Mouse (Mus musculus): Measurements from ENCODE around the gene Dkk3. TPM values are rescaled to one million over a fixed set of nuclear protein-coding genes. Genes with fewer than 3 reads are reported as not detected.
"Not testable (repeated sequence)": the region's sequence is repeated elsewhere in the genome, so short reads cannot be mapped to it uniquely, and the experiment has no call there.

Dkk3 gene
- polyA plus RNA-seq, 1 experiment from 2014 or later = 74.7 TPM

DNA sequence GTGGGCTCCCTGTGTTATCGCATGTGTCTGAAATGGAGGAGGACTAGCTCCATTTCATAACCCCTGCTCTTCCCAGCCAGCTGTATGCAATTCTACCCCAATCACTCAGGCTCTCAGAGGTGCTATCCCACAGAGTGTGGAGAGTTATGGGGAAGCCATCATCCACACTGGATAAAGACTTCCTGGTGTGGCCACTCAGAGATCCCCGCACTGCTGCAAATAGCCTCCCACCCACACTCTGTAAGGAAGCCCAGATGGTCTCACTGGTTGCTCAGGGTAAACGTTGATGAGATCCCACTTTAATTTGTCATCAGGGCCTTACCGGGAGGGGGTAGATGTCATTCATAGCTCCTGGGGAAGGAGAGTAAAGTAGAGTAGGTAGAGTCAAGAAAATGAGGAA lies 6.7 kb upstream of the Dkk3 start:
- no peak for ATAC-seq (ENCODE audit: extremely low read depth, insufficient number of reproducible peaks, low FRiP score, low TSS enrichment)
- H3K27me3 ChIP-seq (replicated peaks) = no peaks in the 10 kb centered on the region
- 53% methylated on average over 4 of the region's 4 CpGs for WGBS

DNA sequence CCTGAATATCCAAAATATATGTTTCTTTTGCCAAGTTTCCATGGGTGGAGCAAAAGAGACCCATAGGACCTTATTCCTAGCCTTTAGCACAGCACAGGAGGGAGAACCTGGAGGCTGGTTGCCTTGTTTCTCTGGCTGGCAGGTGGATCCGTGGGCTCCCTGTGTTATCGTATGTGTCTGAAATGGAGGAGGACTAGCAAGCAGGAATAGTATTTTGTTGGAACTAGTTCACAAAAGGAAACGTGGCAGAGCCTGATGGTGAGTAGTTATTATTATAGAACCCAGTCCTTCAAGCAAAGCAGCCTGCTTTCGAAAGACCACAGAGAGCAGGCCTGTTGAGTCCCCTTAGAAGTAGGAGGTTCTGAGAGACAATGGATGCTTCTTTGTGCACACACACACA lies 6.2 kb upstream of the Dkk3 start:
- not testable (repeated sequence) for H3K27me3 ChIP-seq (replicated peaks); H3K4me2 ChIP-seq; H3K27ac ChIP-seq (replicated peaks); H3K9me3 ChIP-seq; H3K4me3 ChIP-seq; ATAC-seq (ENCODE audit: extremely low read depth, insufficient number of reproducible peaks, low FRiP score, low TSS enrichment); H3K36me3 ChIP-seq; H3K9ac ChIP-seq
- WGBS = 78% methylated on average over 4 of the region's 4 CpGs
- H3K4me1 ChIP-seq = peaks cover 17% of the 10 kb centered on the region

More for the DNA sequence above, 6.7 kb upstream of the Dkk3 start:
- no peak overlapping the region for H3K4me2 ChIP-seq
- H3K4me3 ChIP-seq = no peak overlapping the region
- no peak overlapping the region for H3K9ac ChIP-seq
- H3K9me3 ChIP-seq = no peaks in the 10 kb centered on the region
- H3K4me1 ChIP-seq = peaks cover 22% of the 10 kb centered on the region
- no peaks in the 10 kb centered on the region for H3K36me3 ChIP-seq
- H3K27ac ChIP-seq (replicated peaks) = no peak overlapping the region

DNA sequence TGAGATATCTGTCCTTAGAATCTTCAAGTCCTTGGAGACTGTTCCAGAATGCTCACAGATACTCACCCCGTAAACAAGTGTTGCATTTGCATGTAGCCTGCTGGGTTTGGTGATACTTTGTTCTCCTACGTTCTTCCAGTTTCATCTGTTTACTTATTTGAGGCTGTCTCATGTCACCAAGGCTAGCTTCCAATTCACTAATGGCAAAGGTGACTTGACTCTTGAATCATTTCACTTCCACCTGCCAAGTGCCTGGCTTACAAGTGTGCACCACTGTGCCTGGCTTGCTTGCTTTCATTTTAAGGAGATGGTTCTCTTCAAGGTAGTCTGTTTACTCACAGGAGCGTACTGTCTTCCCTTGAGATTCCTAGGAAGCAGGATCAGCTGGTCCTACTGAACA lies 5.6 kb upstream of the Dkk3 start:
- H3K36me3 ChIP-seq = no peaks in the 10 kb centered on the region
- ATAC-seq (ENCODE audit: extremely low read depth, insufficient number of reproducible peaks, low FRiP score, low TSS enrichment) = no peak
- no peak overlapping the region for H3K4me2 ChIP-seq
- no peak overlapping the region for H3K27ac ChIP-seq (replicated peaks)
- peaks cover 13% of the 10 kb centered on the region for H3K4me1 ChIP-seq
- no peak overlapping the region for H3K9ac ChIP-seq
- H3K27me3 ChIP-seq (replicated peaks) = no peaks in the 10 kb centered on the region
- WGBS = 83% methylated on average over 3 of the region's 3 CpGs
- no peak overlapping the region for H3K4me3 ChIP-seq
- H3K9me3 ChIP-seq = no peaks in the 10 kb centered on the region

DNA sequence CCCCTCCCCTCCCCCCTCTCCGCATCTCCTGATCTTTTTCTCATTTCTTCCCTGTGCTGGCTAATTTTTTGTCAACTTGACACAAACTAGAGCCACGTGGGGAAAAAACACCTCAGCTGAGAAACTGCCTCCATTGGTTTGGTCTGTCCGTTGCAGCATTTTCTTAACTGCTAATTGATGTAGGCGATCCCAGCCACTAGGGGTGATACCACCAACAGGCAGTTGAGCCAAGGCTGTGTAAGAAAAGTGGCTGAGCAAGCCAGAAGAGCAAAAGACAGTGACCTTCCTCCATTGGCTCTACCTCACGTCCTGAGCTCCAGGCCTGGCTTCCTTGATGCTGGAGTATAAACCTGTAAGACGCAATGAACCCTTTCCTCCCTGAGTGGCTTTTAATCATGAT lies 978 bp upstream of the Dkk3 start:
- H3K4me2 ChIP-seq = no peak overlapping the region
- no peak for ATAC-seq (ENCODE audit: extremely low read depth, insufficient number of reproducible peaks, low FRiP score, low TSS enrichment)
- no peaks in the 10 kb centered on the region for H3K9me3 ChIP-seq
- H3K27me3 ChIP-seq (replicated peaks) = peaks cover 6% of the 10 kb centered on the region; the same call in 1 of the 2 replicates
- H3K4me1 ChIP-seq = peaks cover 50% of the 10 kb centered on the region
- H3K36me3 ChIP-seq = no peaks in the 10 kb centered on the region
- H3K4me3 ChIP-seq = no peak overlapping the region
- no peak overlapping the region for H3K9ac ChIP-seq
- H3K27ac ChIP-seq (replicated peaks) = no peak overlapping the region
- 42% methylated on average over 5 of the region's 6 CpGs for WGBS

DNA sequence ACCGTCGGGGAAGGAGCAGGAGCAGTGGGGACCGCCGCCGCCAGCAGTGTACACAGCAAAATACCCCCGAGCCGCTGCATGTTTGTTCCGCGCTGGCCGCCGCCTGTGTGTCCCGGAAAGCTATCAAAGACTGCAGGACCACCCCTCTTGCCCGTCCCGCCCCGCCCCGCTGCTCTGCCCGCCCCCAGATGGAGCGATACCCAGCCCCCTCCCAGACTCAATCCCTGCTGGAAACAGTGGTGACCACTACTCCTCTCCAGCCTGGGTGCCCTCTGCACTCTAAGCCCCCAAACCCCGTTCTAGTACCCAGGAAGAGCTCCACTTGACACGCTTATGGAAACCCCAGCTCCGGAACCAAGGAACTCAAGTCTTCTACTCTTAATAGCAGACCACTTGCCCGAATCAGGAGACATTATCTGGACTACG lies 528 bp downstream of the Dkk3 start:
- under 1% methylated on average over 23 of the region's 23 CpGs for WGBS

DNA sequence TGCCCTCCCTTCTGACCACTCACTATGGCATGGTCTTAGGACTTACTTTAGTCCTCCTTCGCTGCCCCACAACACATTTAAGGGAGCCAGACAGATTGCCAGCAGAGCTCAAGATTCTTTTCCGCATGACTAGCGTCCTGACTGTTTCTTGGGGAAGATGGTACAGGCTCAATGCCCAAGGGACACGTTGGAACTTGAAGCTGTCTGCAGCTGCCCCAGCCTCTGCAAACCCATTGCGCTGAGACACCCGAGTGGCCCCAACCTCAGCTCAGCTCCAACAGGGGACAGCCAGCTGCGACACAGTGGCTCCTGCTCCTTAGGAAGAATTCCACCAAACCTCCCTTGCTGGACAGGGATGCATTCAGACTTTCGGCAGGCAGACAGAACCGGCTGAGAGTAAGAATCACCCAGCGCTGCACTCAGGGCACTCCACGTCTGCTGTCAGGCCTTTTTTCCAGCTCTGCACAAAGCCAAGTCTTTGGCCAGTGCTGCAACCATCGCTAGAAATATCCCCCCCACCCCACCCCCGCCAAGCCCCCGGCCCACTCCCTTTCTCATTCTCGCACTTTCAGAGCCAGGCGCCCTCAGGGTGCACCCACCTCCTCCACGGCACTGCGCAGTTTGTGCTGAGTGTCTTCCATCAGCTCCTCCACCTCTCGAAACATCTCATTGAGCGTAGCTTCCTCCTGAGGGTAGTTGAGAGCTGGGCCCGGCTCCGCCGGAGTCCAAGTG lies 1.1 kb downstream of the Dkk3 start:
- 11% methylated on average over 23 of the region's 23 CpGs for WGBS
- H3K27me3 ChIP-seq (replicated peaks) = peaks cover 6% of the 10 kb centered on the region; the same call in 1 of the 2 replicates
- peak overlapping the region; percentile 72 for H3K27ac ChIP-seq (replicated peaks)
- H3K9ac ChIP-seq = peak overlapping the region; percentile 86
- peak overlapping the region; percentile 77 for H3K4me2 ChIP-seq
- H3K36me3 ChIP-seq = no peaks in the 10 kb centered on the region
- peak overlapping the region; percentile 69 for H3K4me3 ChIP-seq
- H3K4me1 ChIP-seq = peaks cover 66% of the 10 kb centered on the region
- ATAC-seq (ENCODE audit: extremely low read depth, insufficient number of reproducible peaks, low FRiP score, low TSS enrichment) = 0 out of 2 replicates have a peak, but pooled peaks have one; percentile 20
- no peaks in the 10 kb centered on the region for H3K9me3 ChIP-seq

More for the DNA sequence above, 528 bp downstream of the Dkk3 start:
- Histone ChIP-seq H3K9ac (peak overlapping the region; percentile 86), H3K27ac (replicated peaks) (peak overlapping the region; percentile 72), H3K36me3 (no peaks in the 10 kb centered on the region), H3K9me3 (no peaks in the 10 kb centered on the region), H3K4me2 (peak overlapping the region; percentile 77), H3K4me1 (peaks cover 63% of the 10 kb centered on the region), H3K27me3 (replicated peaks) (peaks cover 6% of the 10 kb centered on the region; the same call in 1 of the 2 replicates), H3K4me3 (peak overlapping the region; percentile 69)
- ATAC-seq (ENCODE audit: extremely low read depth, insufficient number of reproducible peaks, low FRiP score, low TSS enrichment) = peak; percentile 35; the same call in 1 of the 2 replicates

DNA sequence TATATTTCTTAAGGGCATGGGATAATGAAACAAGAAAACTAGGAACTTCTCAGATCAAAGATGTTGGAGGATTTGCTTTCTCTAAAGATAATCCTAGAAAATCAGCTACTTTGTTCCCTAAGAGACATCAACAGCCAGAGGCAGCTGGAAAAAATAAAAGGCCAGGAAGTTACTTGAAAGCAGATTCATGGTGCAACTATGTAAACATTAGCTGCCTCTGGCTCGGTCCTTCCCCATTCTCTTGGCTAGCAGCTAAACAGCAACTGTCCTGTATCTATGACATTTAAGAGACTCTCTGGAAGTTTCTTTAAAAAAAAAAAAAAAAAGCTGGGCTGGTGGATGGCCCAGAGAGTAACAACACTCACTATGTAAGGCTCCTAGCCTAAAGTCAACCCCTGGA lies 3.7 kb downstream of the Dkk3 start:
- peak overlapping the region; percentile 77 for H3K4me2 ChIP-seq
- H3K9ac ChIP-seq = peak overlapping the region; percentile 33; the same call in 1 of the 2 replicates
- H3K4me3 ChIP-seq = no peak overlapping the region
- H3K27me3 ChIP-seq (replicated peaks) = peaks cover 6% of the 10 kb centered on the region; the same call in 1 of the 2 replicates
- no peaks in the 10 kb centered on the region for H3K9me3 ChIP-seq
- peak overlapping the region; percentile 54; the same call in 1 of the 2 replicates for H3K27ac ChIP-seq (replicated peaks)
- H3K36me3 ChIP-seq = peaks cover 15% of the 10 kb centered on the region; the same call in 1 of the 2 replicates
- WGBS = 23% methylated on average over 1 of the region's 1 CpGs
- ATAC-seq (ENCODE audit: extremely low read depth, insufficient number of reproducible peaks, low FRiP score, low TSS enrichment) = no peak
- peaks cover 66% of the 10 kb centered on the region for H3K4me1 ChIP-seq

DNA sequence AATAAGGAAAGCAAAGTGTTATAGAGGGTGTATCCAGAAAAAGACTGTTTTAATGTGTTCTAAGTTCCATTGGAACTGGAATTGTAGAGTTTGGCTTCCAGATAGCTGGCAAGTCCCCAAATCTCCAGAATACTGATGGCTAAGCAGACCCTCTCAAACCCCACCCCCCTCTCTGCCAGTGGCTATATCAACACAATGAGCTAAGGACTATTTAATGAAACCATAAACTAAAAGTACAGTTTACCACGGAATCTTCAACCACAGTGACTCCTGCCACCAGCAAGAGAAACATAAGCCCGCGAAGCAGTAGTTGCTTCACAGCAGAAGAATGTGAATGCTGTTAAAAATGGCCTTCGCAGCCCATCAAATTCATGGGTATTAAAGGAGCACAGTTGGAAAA lies 4.4 kb downstream of the Dkk3 start:
- peak overlapping the region; percentile 77 for H3K4me2 ChIP-seq
- H3K27me3 ChIP-seq (replicated peaks) = peaks cover 6% of the 10 kb centered on the region; the same call in 1 of the 2 replicates
- no peak overlapping the region for H3K4me3 ChIP-seq
- H3K9me3 ChIP-seq = no peaks in the 10 kb centered on the region
- H3K36me3 ChIP-seq = peaks cover 20% of the 10 kb centered on the region; the same call in 1 of the 2 replicates
- peaks cover 74% of the 10 kb centered on the region for H3K4me1 ChIP-seq
- peak overlapping the region; percentile 54; the same call in 1 of the 2 replicates for H3K27ac ChIP-seq (replicated peaks)
- no peak overlapping the region for H3K9ac ChIP-seq
- 79% methylated on average over 4 of the region's 4 CpGs for WGBS
- ATAC-seq (ENCODE audit: extremely low read depth, insufficient number of reproducible peaks, low FRiP score, low TSS enrichment) = no peak

DNA sequence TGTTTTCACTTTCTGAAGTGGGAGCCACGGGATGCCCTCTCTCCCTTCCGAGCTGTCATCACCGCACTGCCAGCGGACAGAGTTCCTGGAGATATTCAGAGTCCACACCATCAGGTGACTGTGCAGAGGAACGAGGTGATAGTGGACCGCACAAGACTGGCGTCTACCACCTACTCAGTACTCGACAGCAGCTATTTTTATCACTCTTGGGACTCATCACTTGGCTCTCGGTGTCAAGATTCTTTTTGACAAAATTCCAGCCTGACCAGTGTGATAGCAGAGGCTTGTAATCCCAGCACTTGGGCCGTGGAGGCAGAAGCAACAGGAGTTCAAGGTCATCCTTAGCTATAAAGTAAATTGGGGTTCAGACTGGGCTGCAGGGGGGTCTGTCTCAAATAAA lies 9.7 kb downstream of the Dkk3 start:
- ATAC-seq (ENCODE audit: extremely low read depth, insufficient number of reproducible peaks, low FRiP score, low TSS enrichment) = 0 out of 2 replicates have a peak, but pooled peaks have one; percentile 35
- Histone ChIP-seq H3K4me1 (peaks cover 69% of the 10 kb centered on the region), H3K4me3 (no peak overlapping the region), H3K27me3 (replicated peaks) (no peaks in the 10 kb centered on the region), H3K36me3 (peaks cover 20% of the 10 kb centered on the region; the same call in 1 of the 2 replicates), H3K4me2 (peak overlapping the region; percentile 24; the same call in 1 of the 2 replicates), H3K9me3 (no peaks in the 10 kb centered on the region), H3K9ac (0 out of 2 replicates have a peak overlapping the region, but pooled peaks have one; percentile 28), H3K27ac (replicated peaks) (peak overlapping the region; percentile 76)
- WGBS = 33% methylated on average over 10 of the region's 10 CpGs

DNA sequence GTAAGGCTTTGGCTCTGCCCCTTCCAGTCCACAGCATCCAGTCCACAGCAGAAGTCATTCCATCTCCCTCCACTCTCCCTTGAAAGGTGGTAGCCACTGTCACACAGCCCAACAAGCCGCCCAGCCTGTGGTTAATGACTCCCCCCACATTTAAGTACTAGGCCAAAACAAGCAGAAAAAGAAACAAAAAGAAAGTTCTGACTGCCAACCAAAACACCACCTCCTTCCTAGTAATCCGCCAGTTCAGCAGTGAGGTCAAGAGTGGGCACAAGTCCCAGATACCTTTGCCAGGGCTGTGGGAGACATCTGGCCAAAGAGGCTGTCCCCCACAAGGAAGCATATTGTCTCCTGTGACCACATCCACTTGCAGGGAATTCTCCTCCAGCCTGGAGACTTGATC lies 10.9 kb downstream of the Dkk3 start:
- H3K27me3 ChIP-seq (replicated peaks) = no peaks in the 10 kb centered on the region
- peak overlapping the region; percentile 53 for H3K27ac ChIP-seq (replicated peaks)
- H3K9me3 ChIP-seq = no peaks in the 10 kb centered on the region
- no peak overlapping the region for H3K9ac ChIP-seq
- peaks cover 70% of the 10 kb centered on the region for H3K4me1 ChIP-seq
- H3K36me3 ChIP-seq = peaks cover 20% of the 10 kb centered on the region; the same call in 1 of the 2 replicates
- 45% methylated on average over 2 of the region's 2 CpGs for WGBS
- no peak overlapping the region for H3K4me3 ChIP-seq
- no peak for ATAC-seq (ENCODE audit: extremely low read depth, insufficient number of reproducible peaks, low FRiP score, low TSS enrichment)
- no peak overlapping the region for H3K4me2 ChIP-seq

DNA sequence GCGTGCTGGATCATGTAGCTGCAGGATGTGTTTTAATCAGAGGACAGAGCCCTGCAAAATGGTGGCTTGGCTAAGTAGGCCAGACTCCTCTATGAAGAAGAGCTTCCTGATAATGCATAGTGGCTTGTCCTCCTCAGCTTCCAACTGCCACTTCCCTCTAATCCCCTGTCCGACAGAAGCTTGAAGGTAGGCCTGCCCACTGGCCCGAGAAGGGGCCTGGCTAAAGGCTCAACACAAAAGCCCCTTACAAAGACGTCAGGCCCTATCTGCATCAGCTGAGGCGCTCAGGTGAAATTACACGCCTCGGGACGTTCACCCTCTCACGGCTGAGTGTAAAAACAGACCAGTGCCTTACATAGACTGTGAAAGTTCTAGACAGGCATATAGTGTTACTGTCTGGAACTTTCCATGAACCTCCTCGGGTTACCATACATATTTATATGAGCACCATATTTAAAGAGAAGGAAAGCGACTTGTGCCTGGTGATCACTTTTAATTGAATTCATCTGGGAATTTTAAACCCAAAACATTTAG lies 14.1 kb downstream of the Dkk3 start:
- Histone ChIP-seq H3K9ac (no peak overlapping the region), H3K27me3 (replicated peaks) (no peaks in the 10 kb centered on the region), H3K4me2 (no peak overlapping the region), H3K4me3 (no peak overlapping the region), H3K27ac (replicated peaks) (peak overlapping the region; percentile 54; the same call in 1 of the 2 replicates), H3K4me1 (peaks cover 81% of the 10 kb centered on the region), H3K9me3 (no peaks in the 10 kb centered on the region), H3K36me3 (0 out of 2 replicates have a peak, but pooled peaks cover 3% of the 10 kb centered on the region)
- WGBS = 64% methylated on average over 11 of the region's 11 CpGs
- no peak for ATAC-seq (ENCODE audit: extremely low read depth, insufficient number of reproducible peaks, low FRiP score, low TSS enrichment)

Data from heart, embryonic 13.5 days (tissue).